Mouse (Mus musculus): ENCODE measurements around the gene Sparcl1. TPM values are rescaled to one million over a fixed set of nuclear protein-coding genes. Genes with fewer than 3 reads are reported as not detected.

Sparcl1 gene
- polyA plus RNA-seq, 1 experiment from 2014 or later, result 150 TPM

DNA sequence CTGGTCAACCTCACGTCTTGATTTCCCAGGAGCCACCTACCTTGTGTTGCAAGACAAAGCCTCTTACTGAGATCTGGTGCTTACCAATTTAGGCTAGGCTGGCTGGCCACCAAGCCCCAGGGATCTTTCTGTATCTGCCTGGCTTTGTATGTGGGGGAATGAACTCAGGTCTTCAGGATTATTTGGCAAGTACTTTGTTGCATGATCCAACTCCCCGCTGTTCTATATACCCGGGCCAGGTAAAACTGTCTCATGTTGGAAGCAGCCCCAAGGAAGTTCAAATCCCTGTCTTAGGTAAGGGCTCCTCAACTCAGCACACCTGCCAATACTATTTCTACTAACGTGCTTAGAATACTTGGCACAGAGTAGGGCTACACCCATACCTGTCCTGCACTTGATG is 17.4 kb upstream of the Sparcl1 start:
- Histone ChIP-seq H3K27ac (no peak overlapping the region), H3K9ac (no peak overlapping the region), H3K4me2 (no peak overlapping the region), H3K27me3 (no peaks in the 10 kb centered on the region), H3K36me3 (no peaks in the 10 kb centered on the region), H3K4me3 (no peak overlapping the region), H3K9me3 (no peaks in the 10 kb centered on the region), H3K4me1 (replicated peaks) (peaks cover 8% of the 10 kb centered on the region; the same call in 1 of the 2 replicates)
- 94% methylated on average over 4 of the region's 4 CpGs for WGBS
- ATAC-seq (ENCODE audit: low FRiP score), result no peak

- Histone ChIP-seq H3K4me3 (no peak overlapping the region), H3K4me2 (no peak overlapping the region), H3K27ac (no peak overlapping the region), H3K36me3 (no peaks in the 10 kb centered on the region), H3K4me1 (replicated peaks) (peaks cover 8% of the 10 kb centered on the region; the same call in 1 of the 2 replicates), H3K9ac (no peak overlapping the region), H3K27me3 (no peaks in the 10 kb centered on the region), H3K9me3 (no peaks in the 10 kb centered on the region)
- 64% methylated on average over 12 of the region's 12 CpGs for WGBS
- no peak for ATAC-seq (ENCODE audit: low FRiP score)
Observed at GRCm38 (mm10) chr5:104128281-104129031, 14.9 kb upstream of the Sparcl1 start.

DNA sequence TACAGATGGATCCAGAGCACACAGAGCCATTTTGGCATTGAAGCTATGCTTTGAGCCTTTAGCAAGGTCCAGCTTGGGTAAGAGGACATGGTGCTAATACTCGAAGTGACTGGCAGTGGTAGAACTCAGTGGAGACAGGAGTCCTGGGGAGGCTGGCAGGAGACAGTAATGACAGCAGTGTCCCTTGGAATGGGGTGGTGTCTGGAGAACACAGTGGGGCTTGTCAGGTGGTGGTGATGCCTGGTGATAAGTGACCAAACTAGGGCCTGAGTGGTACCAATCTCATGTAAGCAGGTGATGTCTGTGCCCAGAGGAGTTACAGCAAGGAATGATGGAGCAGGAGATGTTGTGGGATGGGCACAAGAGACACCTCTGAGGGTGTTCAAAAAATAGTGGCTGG is 13.8 kb upstream of the Sparcl1 start:
- H3K4me3 ChIP-seq, result no peak overlapping the region
- H3K27me3 ChIP-seq, result no peaks in the 10 kb centered on the region
- H3K9ac ChIP-seq, result no peak overlapping the region
- no peaks in the 10 kb centered on the region for H3K9me3 ChIP-seq
- no peaks in the 10 kb centered on the region for H3K36me3 ChIP-seq
- ATAC-seq (ENCODE audit: low FRiP score), result no peak
- 85% methylated on average over 1 of the region's 1 CpGs for WGBS
- H3K27ac ChIP-seq, result no peak overlapping the region
- H3K4me2 ChIP-seq, result no peak overlapping the region
- H3K4me1 ChIP-seq (replicated peaks), result peaks cover 8% of the 10 kb centered on the region; the same call in 1 of the 2 replicates

DNA sequence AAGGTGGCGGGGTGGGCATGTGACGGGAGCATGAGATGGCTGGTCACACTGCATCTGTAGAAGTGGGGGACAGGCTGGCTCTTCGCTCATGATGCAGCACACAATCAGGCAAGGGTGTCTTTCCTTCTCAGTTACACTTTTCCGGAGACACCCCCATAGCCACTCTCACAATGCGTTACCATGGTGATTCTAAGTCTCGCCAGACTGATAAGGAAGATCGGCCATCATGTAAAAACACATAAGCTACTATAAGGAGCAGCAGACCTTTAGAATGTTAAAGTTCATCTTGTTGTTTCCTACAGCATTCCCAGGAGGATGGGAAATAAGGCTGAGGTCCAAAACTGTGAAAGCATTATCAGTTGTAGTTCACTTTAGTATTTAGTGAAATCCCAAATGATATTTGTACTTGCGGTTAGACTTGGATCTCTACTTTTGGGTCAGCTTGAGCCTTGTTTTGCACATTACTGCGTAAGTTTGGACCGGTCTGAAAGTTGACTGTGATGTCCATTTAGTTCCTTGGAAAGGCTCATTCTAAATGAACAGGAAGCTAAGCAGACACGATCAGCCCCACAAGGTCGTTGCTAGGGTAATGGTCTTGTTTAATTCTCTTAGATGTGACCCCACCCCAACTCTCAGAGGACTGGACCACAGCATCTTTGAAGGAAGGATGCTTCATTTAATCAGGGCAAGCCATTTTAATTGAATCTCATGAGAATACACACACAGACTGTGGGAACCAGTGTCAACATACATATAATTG is 13.2 kb upstream of the Sparcl1 start:
- ATAC-seq (ENCODE audit: low FRiP score), result no peak
- H3K4me1 ChIP-seq (replicated peaks), result peaks cover 8% of the 10 kb centered on the region; the same call in 1 of the 2 replicates
- H3K27me3 ChIP-seq, result no peaks in the 10 kb centered on the region
- no peak overlapping the region for H3K4me3 ChIP-seq
- H3K9me3 ChIP-seq, result no peaks in the 10 kb centered on the region
- no peaks in the 10 kb centered on the region for H3K36me3 ChIP-seq
- no peak overlapping the region for H3K4me2 ChIP-seq
- H3K27ac ChIP-seq, result no peak overlapping the region
- no peak overlapping the region for H3K9ac ChIP-seq
- WGBS, result 87% methylated on average over 12 of the region's 12 CpGs

DNA sequence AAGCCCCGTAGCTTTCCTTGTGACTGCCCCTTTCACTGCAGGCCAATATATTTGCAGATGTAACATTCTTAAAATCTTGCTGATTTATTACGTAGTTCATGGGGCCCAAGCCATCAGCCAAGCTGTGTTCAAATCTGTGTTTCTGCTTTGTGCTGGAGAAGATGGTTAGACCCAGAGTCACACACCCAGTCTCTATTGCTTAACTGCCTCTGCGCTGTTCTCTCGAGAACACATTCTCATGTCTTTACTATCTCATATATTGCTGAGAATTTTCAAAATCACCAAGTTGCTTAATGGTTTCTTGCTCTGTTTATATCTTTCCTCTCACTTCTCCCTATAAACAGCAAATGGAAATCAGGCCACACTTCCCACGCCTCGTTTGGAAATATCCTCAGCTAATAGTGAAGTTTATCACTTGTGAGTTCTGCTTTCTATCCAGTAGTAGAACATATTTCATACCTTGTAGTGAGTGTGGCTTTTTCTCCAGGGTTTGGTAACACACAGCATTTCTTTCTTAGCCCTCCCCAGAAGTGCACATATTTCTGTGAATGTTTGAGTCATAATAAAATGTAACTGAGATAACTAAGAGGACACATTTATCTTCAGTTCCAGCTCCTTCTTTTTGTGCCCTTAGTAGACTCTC is 10.6 kb upstream of the Sparcl1 start:
- no peak overlapping the region for H3K27ac ChIP-seq
- 85% methylated on average over 6 of the region's 6 CpGs for WGBS
- H3K4me2 ChIP-seq, result no peak overlapping the region

GRCm38 (mm10) chr5:104115890-104116289 is 2.4 kb upstream of the Sparcl1 start:
- H3K4me1 ChIP-seq (replicated peaks), result peaks cover 38% of the 10 kb centered on the region
- no peaks in the 10 kb centered on the region for H3K36me3 ChIP-seq
- H3K27ac ChIP-seq, result no peak overlapping the region
- H3K27me3 ChIP-seq, result no peaks in the 10 kb centered on the region
- no peak overlapping the region for H3K4me3 ChIP-seq
- WGBS, result 78% methylated on average over 4 of the region's 4 CpGs
- no peak for ATAC-seq (ENCODE audit: low FRiP score)
- no peak overlapping the region for H3K4me2 ChIP-seq
- no peaks in the 10 kb centered on the region for H3K9me3 ChIP-seq
- no peak overlapping the region for H3K9ac ChIP-seq

More for the DNA sequence above, 10.6 kb upstream of the Sparcl1 start:
- Histone ChIP-seq H3K9me3 (no peaks in the 10 kb centered on the region), H3K27me3 (no peaks in the 10 kb centered on the region), H3K4me1 (replicated peaks) (peaks cover 8% of the 10 kb centered on the region; the same call in 1 of the 2 replicates), H3K4me3 (no peak overlapping the region), H3K9ac (no peak overlapping the region), H3K36me3 (no peaks in the 10 kb centered on the region)
- no peak for ATAC-seq (ENCODE audit: low FRiP score)

- Histone ChIP-seq H3K27me3 (no peaks in the 10 kb centered on the region), H3K9me3 (no peaks in the 10 kb centered on the region), H3K4me2 (peak overlapping the region; percentile 10; the same call in 1 of the 2 replicates), H3K4me3 (no peak overlapping the region), H3K36me3 (no peaks in the 10 kb centered on the region), H3K9ac (no peak overlapping the region), H3K4me1 (replicated peaks) (peaks cover 45% of the 10 kb centered on the region), H3K27ac (peak overlapping the region; percentile 85)
- ATAC-seq (ENCODE audit: low FRiP score), result no peak
- WGBS, result 53% methylated on average over 14 of the region's 14 CpGs
Observed at GRCm38 (mm10) chr5:104115118-104115517, 1.6 kb upstream of the Sparcl1 start.

DNA sequence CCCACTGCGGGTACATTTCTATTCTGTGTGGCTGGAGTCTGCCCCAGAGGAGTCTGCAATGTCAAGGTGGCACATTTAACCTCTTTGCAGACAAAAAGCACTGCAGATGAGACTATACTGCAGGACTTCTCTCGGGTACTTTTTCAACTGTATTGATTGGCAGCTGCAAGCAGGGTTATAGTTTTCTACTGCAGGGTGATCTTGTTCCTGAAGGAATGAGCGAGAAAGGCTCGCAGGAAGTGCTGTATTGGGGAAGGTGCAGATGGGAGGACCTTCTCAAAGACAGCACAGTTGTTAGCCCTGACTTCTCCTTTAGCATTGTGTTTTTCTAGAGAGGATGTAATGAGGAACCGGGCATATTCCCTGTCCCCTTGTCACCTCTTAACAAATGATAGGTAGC is 1.0 kb downstream of the Sparcl1 start:
- Histone ChIP-seq H3K4me2 (peak overlapping the region; percentile 49), H3K9me3 (no peaks in the 10 kb centered on the region), H3K36me3 (no peaks in the 10 kb centered on the region), H3K4me1 (replicated peaks) (peaks cover 72% of the 10 kb centered on the region), H3K27me3 (no peaks in the 10 kb centered on the region), H3K4me3 (peak overlapping the region; percentile 30), H3K9ac (peak overlapping the region; percentile 63), H3K27ac (peak overlapping the region; percentile 85)
- 10% methylated on average over 5 of the region's 5 CpGs for WGBS
- no peak for ATAC-seq (ENCODE audit: low FRiP score)

- no peak for ATAC-seq (ENCODE audit: low FRiP score)
- 10% methylated on average over 9 of the region's 9 CpGs for WGBS
- H3K4me1 ChIP-seq (replicated peaks), result peaks cover 74% of the 10 kb centered on the region
Observed at GRCm38 (mm10) chr5:104112016-104112415, 1.5 kb downstream of the Sparcl1 start.

GRCm38 (mm10) chr5:104110171-104110920 is 3.2 kb downstream of the Sparcl1 start:
- peaks cover 77% of the 10 kb centered on the region for H3K4me1 ChIP-seq (replicated peaks)
- H3K4me3 ChIP-seq, result no peak overlapping the region
- WGBS, result 6% methylated on average over 9 of the region's 9 CpGs
- H3K9ac ChIP-seq, result no peak overlapping the region
- no peaks in the 10 kb centered on the region for H3K27me3 ChIP-seq
- ATAC-seq (ENCODE audit: low FRiP score), result peak; percentile 64
- no peaks in the 10 kb centered on the region for H3K36me3 ChIP-seq
- H3K4me2 ChIP-seq, result peak overlapping the region; percentile 49
- peak overlapping the region; percentile 85 for H3K27ac ChIP-seq
- no peaks in the 10 kb centered on the region for H3K9me3 ChIP-seq

More at GRCm38 (mm10) chr5:104112016-104112415, 1.5 kb downstream of the Sparcl1 start:
- H3K27ac ChIP-seq, result peak overlapping the region; percentile 85
- peak overlapping the region; percentile 30 for H3K4me3 ChIP-seq
- no peaks in the 10 kb centered on the region for H3K9me3 ChIP-seq
- H3K27me3 ChIP-seq, result no peaks in the 10 kb centered on the region
- no peaks in the 10 kb centered on the region for H3K36me3 ChIP-seq
- peak overlapping the region; percentile 49 for H3K4me2 ChIP-seq
- H3K9ac ChIP-seq, result peak overlapping the region; percentile 63

GRCm38 (mm10) chr5:104109516-104109915 is 4.0 kb downstream of the Sparcl1 start:
- Histone ChIP-seq H3K9ac (peak overlapping the region; percentile 56; the same call in 1 of the 2 replicates), H3K36me3 (no peaks in the 10 kb centered on the region), H3K27ac (peak overlapping the region; percentile 85), H3K4me2 (peak overlapping the region; percentile 49), H3K9me3 (no peaks in the 10 kb centered on the region), H3K4me3 (peak overlapping the region; percentile 24), H3K27me3 (no peaks in the 10 kb centered on the region), H3K4me1 (replicated peaks) (peaks cover 72% of the 10 kb centered on the region)
- 15% methylated on average over 3 of the region's 3 CpGs for WGBS
- ATAC-seq (ENCODE audit: low FRiP score), result no peak
